Mouse (Mus musculus) CD4-positive, CD25-positive, alpha-beta regulatory T cell (primary cell): ENCODE measurements around the gene Cdk17. TPM values are rescaled to one million over a fixed set of nuclear protein-coding genes. Genes with fewer than 3 reads are reported as not detected.

Experiments
- polyA plus RNA-seq: library from polyadenylated mRNA; unstranded; fragments of 100-300 nt; shearing (Covaris generic); gene quantifications from one replicate; pipeline ENCODE4 v1.2.1, GENCODE M21; 2017

Cdk17 gene
- 151 TPM for polyA plus RNA-seq

GRCm38 (mm10) chr10:93160807-93161510 is at the start of gene Cdk17:
Gene Cdk17 (plus strand): TSS chr10:93160875.

DNA sequence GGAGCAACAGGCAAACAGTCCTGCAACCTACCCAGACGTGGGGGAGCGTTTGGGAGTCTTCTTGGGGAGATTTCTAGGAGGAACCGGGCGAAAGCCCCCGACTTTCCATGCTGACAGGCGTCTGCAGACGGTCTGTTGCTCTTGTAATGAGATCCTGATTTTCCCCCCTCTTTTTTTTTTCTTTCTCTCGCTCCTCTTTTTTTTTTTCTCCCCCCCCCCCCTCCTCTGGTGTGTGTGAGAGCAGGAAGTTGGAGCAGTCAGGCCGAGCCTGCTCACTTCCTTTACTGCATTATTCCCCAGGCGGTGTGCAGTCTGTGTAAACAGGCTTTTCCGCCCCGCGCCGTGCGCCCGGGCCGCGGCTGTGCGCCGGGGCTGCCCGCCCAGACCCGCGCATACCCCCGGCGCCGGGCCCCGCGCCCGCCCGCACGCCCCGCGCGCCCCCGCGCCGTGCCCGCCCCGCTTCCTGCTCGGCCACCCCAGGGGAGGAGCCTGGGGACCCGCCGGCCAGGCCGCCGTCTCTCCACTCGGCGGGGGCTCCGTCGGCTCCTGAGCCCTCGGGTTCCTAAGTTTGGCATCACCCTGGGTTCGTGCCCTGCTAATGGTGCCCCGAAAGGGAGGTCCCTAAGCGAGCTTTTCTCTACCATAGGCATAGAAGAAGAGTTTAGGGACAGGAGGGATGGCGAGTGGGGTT is 150.2 kb downstream of the Cdk17 start, which contains the start of gene Elk3:
Gene Elk3, minus strand, starts transcription at position 415 of the 691 bp plus-strand sequence.

Other genes starting within 250 kb of the Cdk17 start
- gene Cfap54, start 79.3 kb upstream of the Cdk17 start, polyA plus RNA-seq = 0.93 TPM
- 76.4 TPM for gene Elk3, start 150.3 kb downstream of the Cdk17 start, polyA plus RNA-seq